Mouse (Mus musculus): ENCODE results near the gene Hoga1.

Gene Hoga1

GRCm38 (mm10) chr19:42026158-42026557, 19.3 kb upstream of the Hoga1 start:
- DNase-seq: peak; percentile 83 to 92

GRCm38 (mm10) chr19:42031112-42031511, 14.3 kb upstream of the Hoga1 start:
- no peak for DNase-seq

- DNase-seq: no peak
Measured at GRCm38 (mm10) chr19:42033611-42034010, 11.8 kb upstream of the Hoga1 start.

GRCm38 (mm10) chr19:42034146-42034775, 11.1 kb upstream of the Hoga1 start:
- no peak for DNase-seq

- DNase-seq: no peak
Measured at GRCm38 (mm10) chr19:42034881-42035455, 10.4 kb upstream of the Hoga1 start.

GRCm38 (mm10) chr19:42035456-42036248, 9.8 kb upstream of the Hoga1 start, which contains the start of gene Ankrd2:
TSS of gene Ankrd2 (plus strand) at chr19:42036000.
- DNase-seq: peak; percentile 95

GRCm38 (mm10) chr19:42036357-42036756, 9.1 kb upstream of the Hoga1 start:
- no peak for DNase-seq

- no peak for DNase-seq
Measured at GRCm38 (mm10) chr19:42037167-42037702, 8.2 kb upstream of the Hoga1 start.

GRCm38 (mm10) chr19:42038310-42038709, 7.1 kb upstream of the Hoga1 start:
- no peak for DNase-seq

GRCm38 (mm10) chr19:42043988-42044387, 1.4 kb upstream of the Hoga1 start:
- no peak for DNase-seq

GRCm38 (mm10) chr19:42050251-42050650, 4.8 kb downstream of the Hoga1 start:
- DNase-seq: peak in 1 of 2 experiments; percentile 51

GRCm38 (mm10) chr19:42051351-42051750, 5.9 kb downstream of the Hoga1 start:
- DNase-seq: no peak

- DNase-seq: no peak
Measured at GRCm38 (mm10) chr19:42051948-42052347, 6.5 kb downstream of the Hoga1 start, which contains the start of gene 4933411K16Rik. TSS of gene 4933411K16Rik (plus strand) at chr19:42052248.

- DNase-seq: peak; percentile 90 to 93
Measured at GRCm38 (mm10) chr19:42054255-42054654, 8.8 kb downstream of the Hoga1 start.

- peak; percentile 55 to 61 for DNase-seq
Measured at GRCm38 (mm10) chr19:42055881-42056280, 10.5 kb downstream of the Hoga1 start.

- DNase-seq: peak in 1 of 2 experiments; percentile 51
Measured at GRCm38 (mm10) chr19:42056719-42057409, 11.5 kb downstream of the Hoga1 start.

GRCm38 (mm10) chr19:42058426-42058825, 13.0 kb downstream of the Hoga1 start:
- no peak for DNase-seq

GRCm38 (mm10) chr19:42061443-42061842, 16.0 kb downstream of the Hoga1 start:
- DNase-seq: peak; percentile 70 to 80

GRCm38 (mm10) chr19:42068441-42069240, 23.2 kb downstream of the Hoga1 start:
- no peak for DNase-seq

- peak; percentile 61 to 63 for DNase-seq
Measured at GRCm38 (mm10) chr19:42069241-42069525, 23.8 kb downstream of the Hoga1 start.

- no peak for DNase-seq
Measured at GRCm38 (mm10) chr19:42071221-42071620, 25.8 kb downstream of the Hoga1 start.
